Mouse (Mus musculus) MEL (cell line): ENCODE data around the gene Abhd4.

Source experiments
- CHD1 ChIP-seq: IDR thresholded peaks from 2 replicates; pipeline ENCODE4 v1.6.1; 2012; ENCODE audit warnings: low read depth, mild to moderate bottlenecking, inconsistent platforms, low read length, improper control_type of control experiment
- CHD2 ChIP-seq: IDR thresholded peaks from 2 replicates; pipeline ENCODE4 v1.6.1; 2011; ENCODE audit warnings: low read length, improper control_type of control experiment
- CTCF ChIP-seq, 3 experiments: IDR thresholded peaks in 2 of 3; conservative IDR thresholded peaks in 1 of 3; 2 replicates each; pipeline ENCODE4 v1.5.1; 2011 to 2012; ENCODE audit warnings: low read length in 3 of 3, low read depth in 2 of 3, mild to moderate bottlenecking in 2 of 3, improper control_type of control experiment in 1 of 3, inconsistent platforms in 1 of 3, mixed read lengths in 1 of 3, moderate library complexity in 1 of 3; ENCODE audit not compliant: control insufficient read depth in 1 of 3, insufficient read depth in 1 of 3, poor library complexity in 1 of 3, severe bottlenecking in 1 of 3
- E2F4 ChIP-seq: IDR thresholded peaks from 2 replicates; pipeline ENCODE4 v1.6.1; 2011; ENCODE audit warnings: low read depth, low read length, improper control_type of control experiment, borderline replicate concordance
- ELF1 ChIP-seq: IDR thresholded peaks from 2 replicates; pipeline ENCODE4 v1.6.1; 2014; ENCODE audit warnings: low read depth, mild to moderate bottlenecking, inconsistent platforms, low read length, improper control_type of control experiment, moderate library complexity
- ETS1 ChIP-seq: IDR thresholded peaks from 2 replicates; pipeline ENCODE4 v1.6.1; 2012; ENCODE audit warnings: low read depth, mild to moderate bottlenecking, inconsistent platforms, low read length, improper control_type of control experiment, moderate library complexity
- KAT2A ChIP-seq: conservative IDR thresholded peaks from 2 replicates; pipeline ENCODE4 v1.6.1; 2012; ENCODE audit warnings: low read depth, low read length, improper control_type of control experiment, inconsistent platforms
- POLR2A ChIP-seq, 2 experiments: IDR thresholded peaks; 2 replicates each; pipeline ENCODE4 v1.6.1; 2011 to 2012; ENCODE audit warnings: low read length in 2 of 2, mild to moderate bottlenecking in 2 of 2, control low read depth in 1 of 2, improper control_type of control experiment in 1 of 2, low read depth in 1 of 2, moderate library complexity in 1 of 2; ENCODE audit not compliant: control insufficient read depth in 1 of 2, insufficient read depth in 1 of 2, poor library complexity in 1 of 2
- TCF12 ChIP-seq: IDR thresholded peaks from 2 replicates; pipeline ENCODE4 v1.6.1; 2014; ENCODE audit warnings: low read depth, mild to moderate bottlenecking, inconsistent platforms, low read length, improper control_type of control experiment, moderate library complexity
- ZC3H11A ChIP-seq: IDR thresholded peaks from 2 replicates; pipeline ENCODE4 v1.6.1; 2012; ENCODE audit warnings: low read depth, mild to moderate bottlenecking, inconsistent platforms, low read length, improper control_type of control experiment

DNA sequence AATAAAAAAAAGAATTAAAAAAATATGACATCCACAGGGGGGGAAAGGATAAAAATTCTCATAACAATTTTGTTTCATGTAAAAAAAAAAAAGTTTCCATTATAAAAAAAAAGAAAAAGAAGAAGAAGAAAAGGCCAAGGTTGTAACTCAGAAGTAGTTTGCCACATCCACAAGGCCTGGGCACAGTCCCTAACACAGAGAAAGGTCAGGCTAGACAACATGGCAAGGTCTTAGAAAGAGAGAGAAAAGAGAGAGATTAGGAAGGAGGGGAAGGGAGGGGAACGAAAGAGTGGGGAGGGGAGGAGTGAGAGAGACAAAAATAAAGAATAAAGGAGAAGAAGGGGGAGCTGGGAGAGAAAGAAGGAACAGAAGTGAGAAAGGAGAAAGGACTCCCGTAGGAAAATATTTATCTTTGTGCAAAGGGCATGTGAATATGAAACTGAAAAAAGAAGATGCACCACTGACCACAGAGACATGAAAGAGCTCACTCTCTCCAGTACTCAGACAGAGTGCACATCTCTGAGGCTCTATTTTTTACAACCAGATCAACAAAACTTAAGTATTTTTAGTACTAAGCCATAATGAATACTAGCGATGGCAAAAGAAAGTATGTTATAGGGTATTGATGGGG is 18.1 kb downstream of the Abhd4 start:
- no peak for TF ChIP-seq ELF1
- TF ChIP-seq POLR2A (IDR thresholded peaks at IDR 0.05; ENCODE audit: control insufficient read depth in 1 of 2, insufficient read depth in 1 of 2, low read depth in 1 of 2, low read length in 2 of 2, poor library complexity in 1 of 2), result no peak
- no peak for TF ChIP-seq ZC3H11A
- TF ChIP-seq ETS1, result no peak
- no peak for TF ChIP-seq E2F4
- TF ChIP-seq CHD2, result no peak
- no peak for TF ChIP-seq CTCF (IDR thresholded peaks at IDR 0.05 in 2 of 3, conservative IDR thresholded peaks at IDR 0.05 in 1 of 3; ENCODE audit: control insufficient read depth in 1 of 3, insufficient read depth in 1 of 3, low read depth in 2 of 3, low read length in 3 of 3, poor library complexity in 1 of 3, severe bottlenecking in 1 of 3)
- no peak for TF ChIP-seq KAT2A
- TF ChIP-seq TCF12, result no peak
- TF ChIP-seq CHD1, result no peak
